Mouse (Mus musculus) adipocyte (in vitro differentiated cells): ENCODE results near the gene Lrit3.
"Not testable (repeated sequence)": the region's sequence is repeated elsewhere in the genome, so short reads cannot be mapped to it uniquely, and the experiment has no call there.

Experiments
- DNase-seq: peaks from one replicate; pipeline ENCODE4 v3.0.0-alpha.2; 2016; ENCODE audit warnings: low spot score

Gene Lrit3

DNA sequence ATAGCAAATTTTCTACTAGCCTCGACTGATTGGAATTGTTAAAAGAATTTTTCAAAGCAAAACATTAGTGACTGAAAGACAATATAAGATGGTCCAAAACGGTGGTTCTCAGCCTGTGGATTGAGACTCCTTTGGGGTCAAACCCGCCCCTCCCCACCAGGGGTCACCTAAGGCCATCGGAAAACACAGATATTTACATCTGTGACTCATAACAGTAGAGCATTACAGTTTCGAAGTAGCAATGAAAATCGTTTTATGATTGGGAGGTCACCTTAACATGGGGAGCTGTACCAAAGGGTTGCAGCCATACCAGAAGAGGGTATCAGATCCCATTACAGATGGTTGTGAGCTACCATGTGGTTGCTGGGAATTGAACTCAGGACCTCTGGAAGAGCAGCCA is 32.6 kb downstream of the Lrit3 start:
- DNase-seq = no peak

DNA sequence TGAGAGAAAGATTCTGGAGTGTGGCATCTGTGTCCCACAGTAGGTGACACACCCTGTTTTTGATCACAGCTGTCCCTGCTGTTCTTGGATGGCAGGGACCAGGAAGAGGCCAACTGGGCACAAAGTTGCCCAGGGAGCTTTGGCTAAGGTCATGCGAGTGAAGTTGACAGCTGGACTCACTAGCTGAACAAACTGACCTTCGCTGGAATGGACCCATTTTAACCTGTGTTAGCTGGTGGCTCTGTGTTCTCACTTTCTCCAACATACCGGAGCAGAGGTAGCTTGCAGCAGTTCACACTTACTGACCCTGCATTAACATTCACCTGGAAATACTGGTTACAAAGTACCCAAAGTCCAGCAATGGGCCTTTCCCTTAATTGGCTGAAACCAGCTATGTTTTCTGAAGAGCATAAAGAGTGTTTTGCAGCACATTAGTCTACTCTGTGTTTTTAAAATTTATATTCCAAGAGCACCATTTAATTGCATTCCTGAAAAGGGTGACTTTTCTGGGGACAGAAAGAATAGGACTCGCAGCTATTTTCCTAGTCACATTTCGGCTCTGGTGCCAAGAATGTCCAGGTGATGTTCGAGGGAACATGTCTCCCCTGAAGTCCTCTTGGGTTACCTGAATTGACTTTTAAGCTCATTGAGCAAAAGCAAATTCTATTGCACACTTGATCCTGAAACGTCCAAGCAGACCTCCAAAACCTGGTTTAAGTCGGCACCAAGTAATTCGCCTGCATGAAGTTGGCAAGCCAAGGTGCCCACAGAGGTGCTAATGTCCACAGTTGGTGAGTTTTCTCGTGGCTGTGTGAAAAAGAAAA is 36.6 kb downstream of the Lrit3 start:
- no peak for DNase-seq

DNA sequence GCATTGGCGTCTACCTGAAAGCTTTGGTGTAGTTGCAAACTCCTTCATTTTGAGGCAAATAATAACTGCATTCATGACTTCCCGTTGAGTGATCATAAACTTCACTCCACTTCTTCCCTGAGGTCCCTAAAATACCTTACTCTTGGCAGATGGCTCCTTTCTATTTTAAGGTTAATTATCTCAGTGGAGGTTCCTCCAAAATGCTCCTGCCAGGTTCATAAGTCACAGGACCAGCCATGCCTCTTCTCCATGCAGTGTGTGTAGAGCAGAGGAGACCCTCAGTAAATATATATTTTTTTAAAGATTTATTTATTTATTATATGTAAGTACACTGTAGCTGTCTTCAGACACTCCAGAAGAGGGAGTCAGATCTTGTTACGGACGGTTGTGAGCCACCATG is 37.7 kb downstream of the Lrit3 start:
- DNase-seq = no peak

DNA sequence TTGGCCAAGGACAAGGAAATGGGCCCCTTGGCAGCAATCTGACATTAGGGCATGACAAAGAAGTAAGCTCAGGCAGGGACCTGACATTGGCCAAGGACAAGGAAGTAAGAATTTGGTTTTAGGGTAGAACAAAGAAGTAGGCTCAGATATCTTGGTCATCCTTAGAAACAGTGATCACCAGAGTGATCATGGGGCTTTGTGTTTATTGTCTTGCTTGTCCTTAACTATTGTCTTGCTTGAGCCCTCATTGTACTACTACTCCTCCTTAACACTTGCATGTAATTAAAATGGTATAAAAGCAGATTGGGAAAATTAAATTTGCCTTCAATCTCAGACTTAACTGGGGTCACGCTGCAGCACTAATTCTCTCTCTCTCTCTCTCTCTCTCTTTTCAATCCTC is 46.2 kb downstream of the Lrit3 start:
- DNase-seq = not testable (repeated sequence)

DNA sequence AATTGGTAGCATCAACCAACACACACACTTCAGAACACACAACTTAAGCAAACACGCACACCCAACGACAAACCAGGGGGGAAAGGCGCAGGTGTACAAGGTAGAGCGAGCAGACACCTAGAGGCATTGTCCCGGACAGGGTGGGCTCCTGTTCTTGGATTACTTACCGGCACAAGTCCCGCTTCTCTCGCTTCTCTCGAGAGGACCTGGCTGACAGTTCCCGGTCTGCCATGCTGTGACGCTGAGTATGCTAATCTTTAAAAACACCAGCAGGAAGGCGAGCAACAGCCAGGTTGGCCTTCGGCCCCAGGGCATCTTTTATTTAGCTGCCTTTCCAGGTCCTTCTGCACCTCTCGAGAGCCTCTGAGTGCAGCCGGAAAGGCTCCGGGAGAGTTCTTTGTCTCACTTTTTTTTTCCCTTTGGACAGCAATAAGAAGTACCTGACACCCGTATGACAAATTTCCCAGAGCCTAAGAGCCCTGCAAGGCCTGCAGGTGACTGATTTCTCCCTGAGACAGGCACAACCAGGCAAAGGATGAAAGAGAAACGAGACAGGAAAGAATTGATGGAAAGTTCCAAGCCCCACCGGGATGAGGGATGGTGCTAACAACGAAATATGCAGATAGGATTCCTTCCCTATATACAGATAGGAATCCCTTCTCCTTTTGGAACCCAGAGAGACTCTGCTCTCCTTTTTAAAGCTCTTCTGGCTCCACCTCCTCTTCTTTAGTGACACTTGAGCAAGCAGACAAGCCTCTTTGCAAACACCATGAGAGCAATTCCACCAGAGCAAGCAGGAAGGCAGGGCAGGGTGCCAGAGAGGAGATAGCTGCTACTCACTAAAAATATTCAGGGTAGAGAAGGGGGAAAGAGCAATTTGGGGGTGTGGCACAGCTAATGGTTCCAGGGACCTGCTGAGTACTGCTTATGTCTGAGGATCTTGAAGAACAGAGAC is 48.9 kb downstream of the Lrit3 start, which contains the start of gene Egf:
Gene Egf, minus strand, starts transcription at position 667 of the 955 bp plus-strand sequence.
- DNase-seq = no peak

DNA sequence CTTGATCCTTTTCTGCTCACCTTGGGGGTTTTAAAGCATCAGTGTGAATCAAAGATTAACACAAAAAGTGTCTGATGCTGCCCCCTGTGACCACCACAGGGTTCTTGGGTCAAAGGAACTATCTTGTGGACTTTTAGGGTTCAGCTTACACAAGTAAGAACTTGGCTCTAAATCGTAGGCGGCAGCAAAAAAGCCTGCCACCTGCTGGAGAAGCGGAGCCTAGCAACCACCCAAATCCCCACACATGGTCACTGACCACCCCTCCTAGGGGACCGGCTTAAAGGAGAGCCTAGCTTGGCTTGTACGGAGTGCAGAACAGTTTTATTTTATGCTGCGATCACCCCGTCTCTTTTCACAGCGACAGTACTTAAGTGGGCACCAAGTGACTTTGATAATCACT is 59.0 kb downstream of the Lrit3 start:
- no peak for DNase-seq

DNA sequence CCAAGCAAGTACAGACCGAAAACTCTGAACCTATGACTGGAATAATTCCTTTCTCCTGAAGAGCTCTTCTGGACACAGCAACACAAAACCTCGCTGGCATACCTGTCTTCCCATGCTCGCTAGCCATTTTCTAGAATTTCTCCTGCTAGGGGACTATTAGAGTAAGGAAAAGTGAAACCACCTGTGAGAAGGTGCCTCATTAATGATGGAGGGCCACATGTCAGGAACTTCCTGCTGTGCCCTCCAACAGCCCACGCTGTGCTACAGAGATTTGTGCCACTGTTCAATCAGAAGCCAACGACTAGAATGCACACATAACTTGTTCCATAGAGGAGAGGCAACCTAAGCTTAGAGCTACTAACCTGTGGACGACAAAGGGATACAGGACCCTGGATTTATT is 61.0 kb downstream of the Lrit3 start:
- DNase-seq = no peak

DNA sequence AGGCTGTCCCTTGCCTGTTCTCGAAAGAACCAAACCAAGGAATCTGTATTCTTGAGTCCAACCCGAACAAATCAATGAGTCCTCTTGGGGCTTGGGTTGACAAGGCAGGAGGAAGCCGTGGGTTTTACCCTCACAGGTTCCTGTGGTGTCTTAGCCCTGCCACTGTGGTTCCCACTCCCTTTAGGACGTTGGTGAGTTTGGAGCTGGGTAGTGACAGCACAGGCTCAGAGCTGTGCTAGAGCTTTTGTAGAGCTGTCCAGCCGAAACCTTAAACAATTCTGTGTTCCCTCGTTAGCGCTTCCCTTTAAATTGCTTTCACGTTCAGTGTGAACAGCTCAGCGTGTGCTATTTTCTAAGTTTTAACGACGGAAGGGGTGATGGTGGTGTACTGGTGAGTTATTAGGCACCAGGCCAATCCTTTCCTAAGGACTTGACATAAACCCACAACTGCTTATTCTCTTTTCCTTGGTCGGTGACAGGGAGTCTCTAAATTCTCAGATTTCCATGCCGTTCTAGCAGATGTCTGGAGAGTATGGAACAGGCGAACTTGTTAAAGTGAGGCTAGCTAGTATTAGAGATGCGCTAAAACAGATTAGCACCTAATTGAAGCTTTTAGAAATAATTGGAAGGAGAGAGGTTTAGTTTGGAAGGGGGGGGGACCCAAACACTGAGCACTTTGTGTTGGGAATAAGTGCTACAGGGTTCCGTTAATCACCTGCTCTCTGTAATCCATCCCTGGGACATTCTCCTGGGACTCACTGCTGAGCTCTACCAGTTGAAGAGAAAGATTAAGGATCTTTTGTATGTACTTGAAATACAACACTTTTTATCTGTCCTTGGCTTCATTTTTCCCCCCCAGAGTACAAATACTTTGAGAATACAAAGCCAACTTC is 65.3 kb downstream of the Lrit3 start:
- no peak for DNase-seq
